Mouse (Mus musculus): ENCODE measurements around the gene Dnase2b.

- TF ChIP-seq CTCF (IDR thresholded peaks at IDR 0.05; ENCODE audit: insufficient read depth, low read length): no peak
- no peak for TF ChIP-seq POLR2A (IDR thresholded peaks at IDR 0.05; ENCODE audit: borderline replicate concordance, extremely low read depth, low read depth, low read length)
These were observed 35.3 kb upstream of the Dnase2b start for GRCm38 (mm10) chr3:146650716-146651115.
